Mouse (Mus musculus): ENCODE measurements around the gene Phf24.
A peak's percentile ranks its signal among the peaks of the same experiment; 100 is the strongest.
"Not testable (repeated sequence)": the region's sequence is repeated elsewhere in the genome, so short reads cannot be mapped to it uniquely, and the experiment has no call there.

Phf24 gene

GRCm38 (mm10) chr4:42950065-42950558 lies 33.7 kb downstream of the Phf24 start:
- peak; percentile 70 for DNase-seq (ENCODE audit: low spot score)

DNA sequence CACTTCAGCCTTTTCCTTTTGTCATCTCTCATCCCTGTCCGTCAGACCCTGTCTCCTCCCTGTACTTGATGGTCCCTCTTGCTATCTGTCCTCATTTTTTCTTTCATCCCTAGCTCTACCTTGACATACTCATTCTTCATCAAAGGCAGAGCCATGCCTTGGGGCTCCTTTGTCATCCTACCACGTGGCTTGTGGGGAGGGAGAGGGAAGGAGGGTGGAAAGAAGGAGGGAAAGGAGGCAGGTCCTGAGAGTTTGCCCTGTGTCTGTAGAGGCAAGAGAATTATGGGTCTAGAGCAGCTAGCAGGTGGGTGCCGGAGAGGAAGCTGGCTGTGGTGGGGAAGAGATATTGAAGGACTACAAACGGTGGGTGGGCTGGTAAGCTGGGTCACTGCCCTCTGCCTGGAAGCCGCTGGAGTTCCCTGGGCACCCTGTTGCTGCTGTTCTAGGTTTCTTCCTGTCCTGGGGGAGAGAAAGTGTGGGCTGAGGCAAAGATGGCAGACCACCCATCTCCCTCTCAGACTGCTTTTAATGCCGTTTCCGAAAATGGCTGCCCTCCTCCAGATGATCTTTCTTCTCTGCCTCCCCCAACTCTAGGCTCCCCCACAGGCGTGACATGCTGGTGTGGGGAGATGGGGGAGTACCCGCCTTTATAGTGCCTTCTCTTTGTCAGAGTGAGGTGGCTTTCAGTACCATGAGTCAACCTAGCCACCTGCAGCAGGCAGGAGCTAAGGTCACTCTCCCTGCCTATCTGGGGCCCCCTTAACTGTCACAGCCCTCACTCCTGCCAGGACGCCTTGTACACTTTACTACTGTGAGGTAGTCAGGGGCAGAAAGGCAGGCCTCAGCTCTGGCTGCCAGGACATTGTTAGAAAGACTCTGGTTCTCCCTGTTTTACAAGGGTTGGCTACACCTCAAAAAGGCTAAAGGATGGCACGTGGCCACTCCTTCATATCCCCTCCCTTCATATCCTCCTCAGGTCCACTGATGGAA lies 35.0 kb downstream of the Phf24 start:
- no peak for DNase-seq (ENCODE audit: low spot score)

DNA sequence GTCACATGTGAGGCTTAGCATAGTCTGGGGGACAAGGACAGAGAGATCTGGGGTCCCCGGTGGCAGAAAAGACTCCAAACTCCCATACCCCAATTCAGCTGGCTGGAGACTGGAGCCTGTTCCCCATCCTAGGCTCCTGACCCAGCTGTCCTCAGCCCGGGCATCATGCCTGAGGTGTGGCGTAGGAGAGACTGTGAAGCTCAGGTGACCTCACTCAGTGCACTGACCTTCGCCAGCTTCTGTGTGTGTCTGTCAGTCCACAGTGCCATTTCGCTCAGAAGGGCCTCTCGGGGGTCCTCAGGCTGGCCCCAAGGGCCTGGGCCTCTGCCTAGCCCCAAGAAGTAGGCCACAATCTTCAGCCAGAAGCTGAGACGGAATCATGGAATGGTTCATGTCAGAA lies 36.1 kb downstream of the Phf24 start:
- no peak for DNase-seq (ENCODE audit: low spot score)

DNA sequence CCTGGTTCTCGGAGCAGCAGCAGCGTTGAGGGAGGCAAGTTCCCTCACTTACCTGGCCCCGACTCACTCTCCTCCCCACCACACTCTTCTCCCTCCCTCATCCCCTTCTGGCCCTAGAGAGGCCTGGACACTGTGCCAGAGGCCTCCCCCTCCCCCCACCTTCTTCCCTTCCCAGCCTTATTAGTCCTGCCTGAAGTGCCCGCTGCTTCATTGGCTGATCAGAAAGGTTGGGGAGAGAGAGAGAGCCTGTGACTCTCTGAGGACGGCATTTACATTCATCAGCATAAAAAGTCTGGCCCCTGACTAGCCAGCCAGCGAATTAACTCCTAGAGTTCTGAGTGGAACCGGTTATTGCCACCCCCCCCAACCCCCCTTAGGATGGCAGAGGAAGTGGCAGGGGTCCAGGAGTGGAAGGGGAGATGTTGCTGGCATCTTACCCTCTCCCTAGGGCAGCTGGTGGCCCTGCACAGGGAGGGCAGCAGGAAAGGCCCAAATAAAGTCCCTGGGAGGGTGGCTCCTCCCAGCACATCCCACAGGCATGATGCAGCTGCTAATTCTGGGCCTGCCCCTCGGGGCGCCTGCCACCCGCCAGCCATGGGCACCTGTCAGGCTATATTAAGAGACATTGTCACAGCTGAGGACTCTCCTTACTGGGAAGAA lies 37.1 kb downstream of the Phf24 start:
- no peak for DNase-seq (ENCODE audit: low spot score)

DNA sequence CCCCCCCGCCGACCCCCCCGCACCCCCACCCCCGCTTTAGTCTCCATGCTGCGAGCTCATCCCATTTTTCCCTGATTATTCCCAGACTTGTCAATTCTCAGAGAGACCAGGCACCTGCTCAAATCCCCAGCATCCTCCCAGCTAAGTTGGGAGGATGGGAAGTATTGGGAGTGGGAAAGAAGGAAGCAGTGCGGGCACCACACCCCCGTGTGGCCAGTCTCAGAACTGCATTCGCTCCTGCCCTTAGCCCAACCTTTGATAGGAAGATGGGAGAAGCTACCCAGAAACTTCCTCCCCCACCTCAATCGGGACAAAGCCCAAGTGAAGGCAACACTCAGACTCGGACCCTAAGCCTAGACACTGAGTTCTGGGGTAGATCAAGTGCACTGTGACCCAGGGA lies 37.8 kb downstream of the Phf24 start:
- DNase-seq (ENCODE audit: low spot score) = no peak

- no peak for DNase-seq (ENCODE audit: low spot score)
Measured at GRCm38 (mm10) chr4:42955200-42955599, 38.7 kb downstream of the Phf24 start.

GRCm38 (mm10) chr4:42956581-42956980 lies 40.1 kb downstream of the Phf24 start:
- DNase-seq (ENCODE audit: low spot score) = no peak

DNA sequence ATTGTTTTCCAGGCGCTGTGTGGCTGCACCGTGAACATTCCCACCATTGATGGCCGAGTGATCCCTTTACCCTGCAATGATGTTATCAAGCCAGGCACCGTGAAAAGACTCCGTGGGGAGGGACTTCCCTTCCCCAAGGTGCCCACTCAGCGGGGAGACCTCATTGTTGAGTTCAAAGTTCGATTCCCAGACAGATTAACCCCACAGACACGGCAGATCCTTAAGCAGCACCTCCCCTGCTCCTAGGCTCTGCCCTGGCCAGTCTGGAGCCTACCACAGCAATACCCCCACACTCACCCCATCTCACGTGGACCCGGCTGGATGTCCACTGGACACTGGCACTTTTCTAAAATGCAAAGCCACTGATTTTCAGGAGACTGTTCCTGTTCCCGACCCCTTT lies 40.8 kb downstream of the Phf24 start:
- DNase-seq (ENCODE audit: low spot score) = no peak

DNA sequence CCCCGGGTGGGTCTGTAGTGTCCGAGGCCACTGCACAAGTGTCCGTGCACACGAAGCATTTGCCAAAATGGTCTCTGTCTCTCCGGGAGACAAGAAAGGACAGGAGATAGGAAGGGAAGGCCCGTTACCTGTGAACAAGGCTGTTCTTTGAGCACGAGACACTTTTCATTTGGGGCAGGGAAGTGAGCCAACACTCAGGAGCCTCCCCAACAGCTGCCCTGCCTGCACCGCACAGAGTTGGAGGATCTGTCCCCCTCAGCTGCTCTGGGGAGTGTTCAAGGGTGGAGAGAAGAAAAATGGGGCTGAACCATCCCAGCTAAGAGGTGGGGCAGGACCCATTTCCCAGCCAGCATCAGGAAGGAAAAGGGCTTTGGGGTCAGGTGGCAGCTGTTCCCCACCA lies 41.5 kb downstream of the Phf24 start:
- no peak for DNase-seq (ENCODE audit: low spot score)

DNA sequence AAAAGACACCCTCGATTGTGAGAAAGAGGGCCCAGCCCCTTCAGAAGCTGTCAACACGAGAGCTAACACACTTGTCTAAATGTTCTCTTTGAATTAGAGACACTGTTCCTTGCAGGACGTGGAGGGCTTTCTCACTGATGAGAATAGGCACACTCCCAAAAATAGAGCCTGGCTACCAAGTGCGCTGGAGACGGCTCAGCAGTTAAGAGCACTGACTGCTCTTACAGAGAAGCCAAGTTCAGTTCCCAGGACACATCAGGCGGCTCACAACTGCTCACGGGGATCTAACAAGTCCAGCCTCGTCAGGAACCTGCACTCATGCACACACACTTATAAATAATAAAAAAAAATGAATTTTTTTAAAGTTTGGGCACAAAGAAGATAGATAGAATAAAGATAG lies 42.5 kb downstream of the Phf24 start:
- no peak for DNase-seq (ENCODE audit: low spot score)

- no peak for DNase-seq (ENCODE audit: low spot score)
Measured at GRCm38 (mm10) chr4:42959382-42959781, 42.9 kb downstream of the Phf24 start.

DNA sequence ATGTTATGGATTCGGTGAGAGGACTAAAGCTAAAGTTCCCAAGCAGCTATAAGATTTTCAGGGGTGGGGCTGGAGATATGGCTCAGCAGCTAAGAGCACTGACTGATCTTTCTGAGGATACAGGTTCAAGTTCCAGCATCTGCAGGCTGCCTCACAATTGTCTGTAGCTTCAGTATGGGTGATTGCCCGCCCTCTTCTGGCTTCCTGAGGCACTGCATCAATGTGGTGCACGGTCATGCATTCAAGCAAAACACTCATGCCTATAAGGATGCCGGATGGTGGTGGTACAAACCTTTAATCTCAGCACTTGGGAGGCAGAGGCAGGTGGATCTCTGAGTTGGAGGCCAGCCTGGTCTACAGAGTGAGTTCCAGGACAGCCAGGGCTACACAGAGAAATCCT lies 45.1 kb downstream of the Phf24 start:
- DNase-seq (ENCODE audit: low spot score) = no peak

- DNase-seq (ENCODE audit: low spot score) = no peak
Measured at GRCm38 (mm10) chr4:42963480-42963879, 47.0 kb downstream of the Phf24 start.

- no peak for DNase-seq (ENCODE audit: low spot score)
Measured at GRCm38 (mm10) chr4:42965039-42965719, 48.7 kb downstream of the Phf24 start.

- no peak for DNase-seq (ENCODE audit: low spot score)
Measured at GRCm38 (mm10) chr4:42969304-42969703, 52.8 kb downstream of the Phf24 start, which contains the start of gene 1700022I11Rik. Gene 1700022I11Rik, plus strand, starts transcription at chr4:42969604.

DNA sequence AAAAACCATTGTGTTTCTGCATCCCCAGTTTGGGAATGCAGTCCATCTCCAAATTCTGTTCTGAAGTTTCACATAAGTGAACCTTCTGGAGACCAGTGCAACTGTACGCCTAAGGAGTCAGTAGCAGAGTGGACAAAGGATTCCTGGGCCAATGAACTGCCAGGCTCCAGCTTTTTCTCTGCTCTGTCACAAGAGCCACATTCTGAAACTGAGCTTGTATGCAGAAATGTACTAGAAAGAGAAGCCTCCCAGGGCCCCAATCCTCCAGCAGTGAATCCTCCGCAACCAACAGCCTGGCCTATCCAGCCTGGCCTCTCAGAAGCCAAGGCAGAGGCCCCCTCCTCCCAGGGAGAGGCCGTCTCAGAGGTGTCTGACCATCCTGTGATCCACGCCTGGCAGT lies 56.5 kb downstream of the Phf24 start:
- DNase-seq (ENCODE audit: low spot score) = no peak

DNA sequence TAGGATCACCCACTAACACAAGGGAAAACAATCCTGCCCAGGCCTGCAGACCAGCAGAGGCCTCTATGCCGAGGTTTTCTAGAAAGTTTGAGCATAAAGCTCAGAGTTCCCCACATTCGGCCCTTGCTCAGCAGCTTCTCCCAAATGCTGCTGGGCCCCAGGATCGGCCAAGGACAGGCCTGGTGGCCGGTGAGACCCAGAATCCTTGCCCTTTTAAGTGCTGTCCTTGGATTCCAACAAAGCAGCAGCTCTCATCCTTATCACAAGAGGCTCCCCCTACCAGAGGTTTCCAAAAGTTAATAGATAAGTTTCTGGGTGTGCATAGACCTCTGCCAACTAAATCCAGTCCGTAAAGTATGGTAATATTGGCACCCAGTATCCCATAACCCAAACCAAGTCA lies 57.4 kb downstream of the Phf24 start:
- DNase-seq (ENCODE audit: low spot score) = no peak

GRCm38 (mm10) chr4:42978062-42978461 lies 61.6 kb downstream of the Phf24 start:
- DNase-seq (ENCODE audit: low spot score) = no peak

- not testable (repeated sequence) for DNase-seq (ENCODE audit: low spot score)
Measured at GRCm38 (mm10) chr4:42980467-42980866, 64.0 kb downstream of the Phf24 start.

- no peak for DNase-seq (ENCODE audit: low spot score)
Measured at GRCm38 (mm10) chr4:42988296-42988695, 71.8 kb downstream of the Phf24 start.
